Mouse (Mus musculus) retina, embryonic 14.5 days (tissue): ENCODE results near the gene Pold4.
"Not testable (repeated sequence)": the region's sequence is repeated elsewhere in the genome, so short reads cannot be mapped to it uniquely, and the experiment has no call there.

ENCODE experiments used
- DNase-seq: peaks from one replicate; pipeline ENCODE4 v3.0.0-alpha.2; 2015; ENCODE audit warnings: low spot score

The Pold4 gene

DNA sequence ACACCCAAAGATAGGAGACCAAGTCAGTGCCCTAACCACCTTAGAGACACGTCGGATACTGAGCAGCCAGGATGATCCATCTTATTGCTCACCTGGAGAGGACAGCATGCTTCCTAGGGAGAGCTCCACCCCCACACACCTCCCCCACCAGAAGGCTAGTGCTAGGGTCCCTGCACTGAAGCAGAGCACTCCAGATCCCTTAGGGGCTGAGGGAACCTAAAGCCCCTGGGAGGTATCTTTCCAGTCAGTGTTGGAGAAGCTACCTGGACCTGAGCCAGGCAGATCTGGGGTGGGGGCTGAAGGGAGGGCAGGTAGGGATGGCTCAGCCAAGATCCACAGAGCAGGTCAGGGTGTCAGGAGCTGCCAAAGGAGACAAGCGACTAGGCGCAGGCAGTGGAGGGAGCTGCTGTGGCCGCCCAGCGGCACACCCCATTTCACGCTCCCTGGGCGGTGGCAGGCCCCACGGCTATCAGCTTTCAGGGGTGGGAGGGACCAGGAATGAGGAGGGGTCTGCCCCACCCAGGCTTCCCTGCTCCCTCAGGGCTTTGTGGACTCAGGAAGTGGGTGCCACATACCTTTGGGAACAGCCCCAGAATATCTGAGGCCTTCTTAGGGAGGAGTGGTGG lies 2.1 kb upstream of the Pold4 start:
- DNase-seq: no peak

DNA sequence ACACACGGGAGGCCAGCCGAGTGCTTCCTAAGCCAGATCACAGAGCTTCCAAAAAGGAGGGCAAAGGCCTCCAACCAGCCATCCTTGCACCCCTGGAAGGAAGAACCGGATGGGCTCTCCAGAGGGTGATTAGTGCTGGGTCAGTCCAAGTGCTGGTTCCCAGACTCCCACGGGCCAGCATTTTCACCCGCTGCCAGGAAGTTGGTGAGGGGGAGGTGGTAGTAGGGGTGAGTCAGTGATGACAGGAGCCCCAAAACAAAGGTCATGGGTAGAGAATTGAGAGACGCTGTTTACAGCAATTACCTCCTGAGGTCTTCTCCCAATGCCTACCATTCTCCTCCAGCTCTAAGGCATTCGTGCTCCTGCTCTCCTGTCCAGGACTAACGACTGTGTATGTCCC lies 1.3 kb upstream of the Pold4 start:
- no peak for DNase-seq

DNA sequence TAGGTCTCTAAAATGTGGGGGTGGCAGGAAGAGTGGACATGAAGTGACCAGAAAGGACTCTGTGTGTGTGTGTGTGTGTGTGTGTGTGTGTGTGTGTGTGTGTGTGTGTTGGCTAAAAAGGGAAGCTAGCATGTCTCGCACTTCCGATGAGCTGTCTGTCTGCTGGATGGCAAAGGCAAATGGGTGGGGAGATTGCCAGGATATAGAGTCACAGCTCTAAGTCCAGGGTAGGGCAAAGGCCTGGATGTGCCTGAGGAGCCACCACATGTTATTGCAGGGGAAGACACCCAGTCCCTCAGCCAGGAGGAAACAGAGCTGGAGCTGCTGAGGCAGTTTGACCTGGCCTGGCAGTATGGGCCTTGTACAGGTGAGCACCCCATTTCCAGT lies 480 bp downstream of the Pold4 start:
- DNase-seq: no peak

DNA sequence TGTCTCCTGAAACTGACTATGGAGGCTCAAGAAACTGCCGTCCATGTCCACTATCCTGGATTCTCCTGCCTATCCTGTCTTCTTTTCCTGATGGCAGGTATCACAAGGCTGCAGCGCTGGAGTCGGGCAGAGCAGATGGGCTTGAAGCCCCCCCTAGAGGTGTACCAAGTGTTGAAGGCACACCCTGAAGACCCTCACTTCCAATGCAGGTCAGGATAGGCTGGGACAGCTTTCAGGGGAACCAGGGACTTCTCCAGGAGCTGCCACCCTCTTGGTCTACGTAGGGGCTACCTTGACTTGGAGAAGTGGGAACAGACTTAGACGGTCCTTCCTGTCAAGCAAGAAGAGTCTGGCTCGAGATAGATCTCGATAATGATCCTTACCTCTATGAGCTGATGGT lies 952 bp downstream of the Pold4 start:
- no peak for DNase-seq

DNA sequence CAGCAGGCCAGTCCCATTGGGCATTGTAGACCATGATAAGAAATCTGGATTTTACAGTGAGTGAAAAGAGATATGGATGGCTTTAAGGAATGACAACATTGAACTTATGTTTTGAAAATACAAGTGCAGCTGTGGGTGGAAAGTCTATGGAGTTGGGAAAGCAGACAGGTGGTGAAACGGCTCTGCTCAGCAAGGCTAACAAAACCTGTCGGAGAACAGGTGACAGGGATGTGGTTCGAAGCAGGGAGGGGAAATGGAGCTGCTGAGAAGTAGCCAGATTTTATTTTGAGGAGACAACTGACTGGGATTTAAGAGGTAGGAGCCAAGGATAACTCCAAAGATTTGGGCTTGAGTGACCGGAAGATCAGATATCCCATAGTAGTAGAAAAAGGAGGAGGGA lies 2.8 kb downstream of the Pold4 start:
- no peak for DNase-seq

DNA sequence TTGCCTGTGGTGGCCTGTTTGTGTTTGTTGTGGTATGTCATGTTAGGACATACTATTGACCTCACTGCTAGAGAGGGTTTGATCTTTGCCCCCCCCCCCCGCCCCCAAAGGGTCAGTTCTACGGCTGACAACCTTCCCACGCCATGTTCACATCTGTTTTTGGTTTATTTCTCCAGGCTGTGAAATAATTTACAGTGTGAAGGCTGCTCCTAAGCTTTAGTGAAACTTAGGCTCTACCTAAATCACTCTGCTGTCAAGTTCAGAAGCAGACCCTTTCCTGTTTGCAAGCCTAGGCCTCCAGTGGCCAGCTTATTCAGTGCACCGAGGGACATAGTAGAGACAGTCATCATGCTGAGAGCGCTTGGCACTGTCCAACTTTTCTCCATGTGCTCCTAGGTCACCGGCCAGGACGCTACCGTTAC lies 8.6 kb downstream of the Pold4 start:
- no peak for DNase-seq

DNA sequence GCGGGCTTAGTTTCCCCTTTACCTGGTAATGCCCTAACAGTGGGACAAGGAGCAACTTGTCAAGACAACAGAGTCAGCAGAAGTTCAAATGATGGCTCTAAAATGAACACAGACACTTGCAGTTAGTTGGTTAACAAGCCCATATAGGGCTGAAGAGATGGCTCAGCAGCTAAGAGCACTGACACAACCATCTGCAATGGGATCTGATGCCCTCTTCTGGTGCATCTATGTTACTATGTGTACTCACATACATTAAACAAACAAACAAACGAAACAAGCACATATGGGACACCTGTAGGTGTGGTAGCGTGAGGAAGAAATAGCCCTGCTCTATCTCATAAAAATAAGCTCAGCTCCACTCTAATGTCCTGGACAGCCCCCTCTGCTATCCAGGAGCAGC lies 10.7 kb downstream of the Pold4 start:
- DNase-seq: no peak

DNA sequence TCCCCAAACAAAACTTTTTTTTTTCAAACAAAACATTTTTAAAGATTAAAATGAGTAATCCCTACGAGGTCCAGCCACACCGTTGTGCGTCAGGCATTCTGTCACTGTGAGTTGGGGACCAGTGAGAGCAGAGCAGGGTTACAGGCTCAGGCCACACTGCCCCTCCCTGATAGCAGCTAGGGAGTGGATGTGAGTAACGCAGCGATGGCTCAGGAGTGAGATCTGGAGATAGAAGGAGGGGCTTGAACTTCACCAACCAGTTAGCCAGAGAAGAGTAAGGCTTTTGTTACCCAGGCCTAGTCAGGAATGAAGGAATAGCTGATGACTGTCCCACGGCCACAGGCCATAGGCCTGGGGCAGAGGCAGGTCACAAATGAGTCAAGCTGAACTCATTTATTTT lies 13.1 kb downstream of the Pold4 start:
- no peak for DNase-seq

GRCm38 (mm10) chr19:4247010-4247409 lies 15.3 kb downstream of the Pold4 start:
- DNase-seq: peak; percentile 30

GRCm38 (mm10) chr19:4248683-4249082 lies 17.0 kb downstream of the Pold4 start:
- DNase-seq: not testable (repeated sequence)

DNA sequence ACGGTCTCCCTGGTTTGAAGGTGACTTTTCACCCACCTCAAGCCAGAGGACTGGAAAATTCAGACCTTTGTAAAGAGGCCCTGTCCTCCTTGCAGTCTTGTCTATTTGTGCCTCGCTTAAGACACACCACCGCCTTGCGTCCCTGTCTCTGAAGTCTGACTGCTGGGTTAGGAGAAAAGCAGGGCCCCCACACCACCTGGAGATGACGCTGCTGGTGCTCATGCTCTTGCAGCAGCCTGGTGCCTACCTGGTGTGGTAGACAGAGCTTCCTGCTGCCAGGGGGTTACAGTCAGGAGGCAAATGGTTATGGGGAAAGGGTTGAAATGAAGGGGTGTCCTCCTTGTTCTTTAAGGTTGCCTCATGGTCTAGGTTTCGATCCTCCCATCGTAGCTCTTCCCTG lies 22.5 kb downstream of the Pold4 start:
- no peak for DNase-seq

GRCm38 (mm10) chr19:4255583-4256162 lies 24.0 kb downstream of the Pold4 start:
- no peak for DNase-seq

DNA sequence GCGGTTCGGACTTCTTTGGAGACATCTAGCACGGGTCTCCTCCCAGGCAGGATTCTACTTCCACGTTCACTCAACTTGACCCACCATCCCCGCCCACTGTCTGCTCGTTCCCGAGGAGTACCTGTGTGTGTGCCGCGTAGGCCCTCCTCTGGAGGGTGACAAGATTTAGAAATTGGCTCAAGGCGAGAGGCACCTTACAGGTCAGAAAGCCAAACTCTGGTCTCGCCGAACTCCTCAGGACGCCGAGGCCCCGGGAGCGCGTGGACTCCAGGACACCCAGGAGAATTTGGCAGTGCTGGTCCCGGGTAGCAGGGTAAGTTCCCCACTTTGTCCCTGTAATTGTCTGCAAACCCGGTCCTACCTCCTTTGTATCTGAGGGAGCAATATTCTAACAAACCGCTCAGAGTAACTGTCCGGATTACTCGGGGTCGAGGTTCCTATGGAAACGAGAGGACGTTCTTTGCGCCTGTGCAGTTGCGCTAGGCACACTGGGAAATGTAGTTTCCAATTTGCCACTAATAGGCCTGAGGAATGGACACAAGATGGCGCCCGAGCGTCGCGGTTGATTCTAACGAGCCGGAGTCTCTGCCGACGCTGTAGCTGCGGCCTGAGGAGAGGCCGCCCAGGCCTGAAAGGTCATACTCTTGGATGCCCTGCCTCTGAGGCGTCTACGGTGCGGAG lies 25.7 kb downstream of the Pold4 start:
- peak; percentile 100 for DNase-seq

DNA sequence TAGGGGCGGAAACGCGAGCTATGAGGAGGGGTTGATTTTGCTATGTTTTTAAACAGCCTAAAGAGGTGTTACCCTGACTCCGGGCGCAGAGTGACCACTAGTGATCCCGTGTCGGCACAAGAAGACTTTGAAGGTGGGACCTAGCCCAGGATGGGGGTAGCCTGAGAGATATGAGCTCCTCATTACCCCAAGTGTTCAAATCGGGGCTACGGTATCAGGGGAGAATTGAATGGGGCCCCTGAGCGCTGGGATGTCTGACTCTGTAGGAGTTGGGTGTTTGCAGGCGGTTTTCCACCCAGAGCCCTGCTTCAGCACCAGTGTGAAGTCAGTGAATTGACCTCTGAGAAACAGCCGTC lies 26.2 kb downstream of the Pold4 start:
- no peak for DNase-seq

- peak; percentile 48 for DNase-seq
Observed at GRCm38 (mm10) chr19:4261038-4261698, 29.5 kb downstream of the Pold4 start.

GRCm38 (mm10) chr19:4262756-4263155 lies 31.1 kb downstream of the Pold4 start:
- DNase-seq: no peak

DNA sequence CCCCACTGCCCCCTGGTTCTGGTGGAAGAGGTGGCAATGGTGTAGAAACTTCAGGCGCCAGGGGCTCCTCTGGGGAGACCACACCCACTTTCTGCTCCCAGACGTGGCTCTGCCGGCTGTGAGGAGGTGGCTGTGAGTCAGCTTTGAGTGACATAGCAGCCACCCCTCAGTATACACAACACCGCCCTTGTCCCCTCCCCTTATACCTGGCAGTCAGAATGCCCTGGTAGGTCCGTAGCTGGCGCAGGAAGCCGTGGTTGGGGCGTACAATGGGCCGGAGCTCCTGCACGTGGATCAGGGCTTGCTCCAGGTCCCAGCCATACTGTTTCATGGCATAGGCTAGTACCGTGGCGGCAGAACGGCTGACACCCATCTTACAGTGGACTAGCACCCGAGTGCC lies 32.0 kb downstream of the Pold4 start:
- DNase-seq: no peak

GRCm38 (mm10) chr19:4264171-4264780 lies 32.6 kb downstream of the Pold4 start:
- DNase-seq: no peak

DNA sequence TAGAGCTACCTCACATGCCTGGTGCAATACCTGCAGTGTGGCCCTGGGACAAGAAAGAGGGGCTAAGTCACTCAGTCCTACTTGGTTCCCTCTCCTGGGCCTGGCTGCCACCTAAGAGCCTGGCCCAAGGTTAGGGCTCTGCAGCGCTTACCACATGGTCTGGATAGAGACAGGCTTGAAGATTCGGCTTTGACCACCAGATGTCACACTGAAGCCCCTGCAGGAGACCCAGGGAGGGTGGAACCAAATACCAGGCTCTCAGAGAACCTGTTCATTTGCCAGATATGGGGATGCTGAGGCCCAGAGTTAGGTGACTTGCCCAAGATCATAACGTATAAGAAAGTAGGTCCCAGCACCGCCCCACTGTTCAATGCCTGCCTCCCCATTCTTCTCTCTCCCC lies 34.3 kb downstream of the Pold4 start:
- peak; percentile 40 for DNase-seq

DNA sequence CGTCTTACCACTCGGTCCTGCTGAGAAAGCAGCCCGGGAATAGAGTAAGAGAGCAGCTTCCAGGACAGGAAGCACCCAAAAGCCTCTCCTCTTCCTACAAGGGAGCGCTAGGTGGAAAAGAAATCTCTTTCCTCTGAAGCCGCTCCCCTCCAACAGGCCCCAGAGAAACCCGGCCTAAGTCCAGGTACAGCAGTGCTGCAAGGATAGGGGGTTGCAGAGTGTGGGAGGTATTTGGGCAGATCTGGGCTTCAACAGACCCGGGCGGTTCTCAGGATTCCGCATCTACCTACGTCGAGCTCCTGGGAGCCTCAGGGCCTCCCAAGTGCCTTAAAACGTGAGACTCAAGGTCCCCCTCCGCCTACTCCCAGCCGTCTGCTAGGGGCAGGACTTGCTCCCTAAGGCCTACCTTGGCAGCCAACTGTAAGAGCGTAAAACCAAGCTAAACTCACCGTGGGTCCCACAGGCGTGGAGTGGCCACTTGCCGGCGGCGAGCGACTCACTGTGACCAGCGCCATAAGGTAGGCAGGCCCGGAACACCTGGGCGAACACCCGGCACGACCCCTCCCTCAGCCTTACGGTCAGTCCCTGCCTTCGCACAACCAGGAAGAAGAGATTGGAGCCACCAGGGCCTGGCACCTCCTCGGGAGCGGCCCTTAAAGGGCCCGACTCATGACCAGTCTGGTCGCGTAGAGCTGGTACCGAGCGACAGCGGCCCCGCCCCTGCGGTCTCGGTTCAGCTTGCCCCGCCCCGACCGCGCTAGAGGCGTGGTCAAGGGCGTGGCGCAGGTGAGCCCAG lies 37.1 kb downstream of the Pold4 start, which contains the start of gene Ssh3:
Gene Ssh3, minus strand, starts transcription at position 615 of the 796 bp plus-strand sequence.
- peak; percentile 41 for DNase-seq

DNA sequence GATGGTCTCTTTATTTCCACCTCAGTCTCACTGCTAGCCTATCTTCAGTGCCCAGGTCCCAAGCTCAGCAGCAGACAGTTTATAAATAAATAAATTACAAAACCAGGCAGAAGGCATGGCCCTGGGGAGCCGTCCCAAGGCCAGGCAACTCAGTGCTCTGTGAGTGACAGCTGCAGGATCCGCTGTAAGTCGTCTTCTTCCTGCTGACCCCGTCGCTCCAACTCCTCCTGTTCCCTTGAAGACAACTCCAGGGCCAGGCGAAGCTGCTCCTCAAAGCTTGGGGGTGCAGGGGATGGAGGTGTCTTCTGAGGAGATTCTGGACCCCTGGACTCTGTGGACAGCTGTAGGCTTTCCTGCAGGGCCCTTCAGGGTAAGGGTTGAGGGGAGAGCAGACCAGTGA lies 38.5 kb downstream of the Pold4 start:
- no peak for DNase-seq

DNA sequence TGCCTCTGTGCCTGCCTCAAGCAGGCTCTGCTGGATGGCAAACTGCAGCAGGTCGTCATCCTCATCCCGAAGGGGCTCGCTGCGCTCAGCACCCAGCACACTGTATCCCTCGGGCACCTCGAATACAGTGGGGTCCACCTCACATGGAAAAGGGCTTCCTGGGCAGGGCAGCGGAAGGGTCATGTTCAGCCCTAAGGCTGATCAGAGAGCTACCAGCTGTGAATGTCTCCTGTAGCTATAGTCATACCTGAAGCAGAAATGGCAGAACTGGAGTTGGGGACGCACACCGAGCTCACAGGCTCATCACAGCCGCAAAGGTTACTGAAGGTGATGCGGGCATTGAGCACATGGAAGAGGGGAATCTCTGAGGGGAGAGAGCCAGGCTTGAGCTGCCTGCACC lies 39.3 kb downstream of the Pold4 start:
- DNase-seq: no peak
